Mouse (Mus musculus): ENCODE data around the gene Hacd1. TPM values are rescaled to one million over a fixed set of nuclear protein-coding genes. Genes with fewer than 3 reads are reported as not detected.
A peak's percentile ranks its signal among the peaks of the same experiment; 100 is the strongest.

The Hacd1 gene
- total RNA-seq, 2 experiments from 2014 or later = 186 to 206 TPM

DNA sequence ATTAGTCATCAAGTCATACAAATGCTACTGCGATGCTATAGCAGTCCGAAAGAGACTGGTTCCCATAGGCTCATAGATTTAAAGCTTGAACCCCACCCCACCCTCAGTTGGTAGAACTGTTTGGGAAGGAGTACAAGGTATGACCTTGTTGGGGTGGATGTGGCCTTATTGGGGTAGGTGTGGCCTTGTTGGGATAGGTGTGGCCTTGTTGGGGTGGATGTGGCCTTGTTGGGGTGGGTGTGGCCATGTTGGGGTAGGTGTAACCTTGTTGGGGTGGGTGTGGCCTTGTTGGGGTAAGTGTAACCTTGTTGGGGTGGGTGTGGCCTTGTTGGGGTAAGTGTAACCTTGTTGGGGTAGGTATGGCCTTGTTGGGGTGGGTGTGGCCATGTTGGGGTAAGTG lies 14.7 kb downstream of the Hacd1 start:
- no peak for DNase-seq
- intact Hi-C loops (cut with DNase I) = loop anchor here (10.0 kb wide), 1 partner anchor 104 kb away; no protein-coding TSS in a partner anchor

DNA sequence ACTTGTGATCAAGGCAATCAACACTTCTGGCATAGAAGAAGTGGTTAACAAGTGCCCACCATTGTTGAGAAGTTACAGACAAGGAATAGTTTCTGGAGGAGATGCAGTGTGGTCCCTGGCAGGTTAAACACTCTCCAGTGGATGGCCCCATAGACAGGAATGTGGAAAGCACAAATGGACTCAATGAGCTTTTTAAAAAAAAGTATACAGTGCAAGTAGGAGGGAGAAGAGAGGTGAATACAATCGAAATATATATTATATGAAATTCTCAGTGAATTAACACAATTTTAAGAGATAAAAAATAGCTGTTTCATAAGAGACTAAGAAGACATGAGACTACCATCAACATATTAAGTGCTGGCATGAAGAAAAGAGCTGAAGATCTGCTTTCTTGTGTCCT lies 36.7 kb downstream of the Hacd1 start:
- intact Hi-C loops (cut with DNase I) = no loop called here
- no peak for DNase-seq

- intact Hi-C loops (cut with DNase I) = no loop called here
- no peak for DNase-seq
These were observed 50.8 kb downstream of the Hacd1 start for GRCm38 (mm10) chr2:14005121-14005520.

- DNase-seq = no peak
- intact Hi-C loops (cut with DNase I) = no loop called here
These were observed 95.8 kb downstream of the Hacd1 start for GRCm38 (mm10) chr2:13960136-13960535.

DNA sequence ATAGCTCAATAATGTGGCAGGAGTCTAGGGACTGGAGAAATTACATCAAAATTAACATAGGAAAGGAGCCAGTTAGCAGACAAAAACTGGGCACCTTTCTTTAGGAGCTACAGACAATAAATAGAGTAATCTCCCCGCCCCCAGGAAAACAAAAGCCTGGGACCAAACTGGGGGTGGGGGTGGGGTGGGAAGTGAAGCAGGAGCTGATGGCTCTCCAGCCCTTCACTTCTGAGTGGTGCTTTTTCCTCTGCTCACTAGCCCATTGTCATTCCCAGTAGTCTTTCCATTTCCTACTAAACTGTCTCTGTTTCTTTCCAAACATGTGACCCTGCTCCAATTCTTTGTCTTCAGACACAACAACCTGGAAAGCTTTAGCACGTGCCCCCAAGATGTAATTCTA lies 99.5 kb downstream of the Hacd1 start:
- intact Hi-C loops (cut with DNase I) = no loop called here
- DNase-seq = no peak

DNA sequence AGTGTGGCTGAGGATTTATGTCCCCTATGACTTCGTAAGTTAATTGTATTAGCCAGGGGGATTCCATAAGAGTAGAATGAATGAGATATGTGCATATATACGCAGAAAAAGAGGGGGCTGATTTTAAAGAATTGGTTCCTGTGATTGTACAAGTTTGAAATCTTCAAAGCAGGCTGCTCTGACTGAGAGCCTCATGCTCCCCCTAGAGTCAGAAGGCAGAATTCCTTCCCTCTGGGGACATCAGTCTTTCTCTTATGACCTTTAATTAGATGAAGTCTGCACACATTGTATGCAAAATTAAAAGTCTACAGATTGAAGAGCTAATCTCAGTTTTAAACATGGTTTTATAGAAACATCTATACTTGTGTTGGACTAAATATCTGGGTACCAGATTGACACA lies 117.8 kb downstream of the Hacd1 start:
- peak in 1 of 2 experiments; percentile 11 for DNase-seq
- intact Hi-C loops (cut with DNase I) = loop anchor here (5.0 kb wide), 1 partner anchor 646 kb away; no protein-coding TSS in a partner anchor

DNA sequence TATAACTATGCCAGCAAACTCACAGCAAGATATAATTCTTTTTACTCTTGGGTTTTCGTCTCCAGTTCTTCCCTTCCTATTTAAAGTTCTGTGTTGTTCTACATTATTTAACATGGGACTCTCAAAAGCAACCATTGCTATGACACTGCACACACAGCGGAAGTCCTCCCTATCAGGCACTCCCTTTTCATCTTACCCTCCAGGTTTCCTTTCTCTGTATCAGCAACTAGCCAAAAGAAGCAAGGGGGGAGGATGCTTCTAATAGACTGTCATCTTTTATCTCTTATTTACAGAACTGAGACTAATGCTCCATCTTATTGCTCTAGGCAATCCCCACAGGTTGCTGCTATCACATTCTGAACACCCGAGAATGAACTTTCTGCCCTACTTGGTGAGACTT lies 120.6 kb downstream of the Hacd1 start:
- DNase-seq = no peak
- intact Hi-C loops (cut with DNase I) = loop anchor here (5.0 kb wide), 1 partner anchor 643 kb away; no protein-coding TSS in a partner anchor

DNA sequence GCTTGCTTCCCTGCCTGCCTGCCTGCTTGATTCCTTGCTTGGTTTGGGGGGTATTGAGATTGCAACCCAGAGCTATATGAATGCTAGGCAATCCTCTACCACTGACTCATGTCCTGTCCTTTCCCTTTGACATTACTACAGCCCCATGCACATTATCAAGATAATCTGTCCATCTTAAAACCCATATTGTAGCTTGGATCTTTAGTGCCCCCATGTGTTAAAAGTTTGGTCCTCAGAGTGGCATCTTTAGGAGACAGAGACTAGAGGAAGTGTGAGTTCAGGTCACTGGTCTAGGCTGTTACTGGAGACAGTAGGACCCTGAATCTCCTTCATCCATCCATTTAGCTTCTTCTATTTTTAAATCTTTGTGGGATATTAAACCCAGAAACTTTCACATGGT lies 123.7 kb downstream of the Hacd1 start:
- intact Hi-C loops (cut with DNase I) = no loop called here
- DNase-seq = no peak

DNA sequence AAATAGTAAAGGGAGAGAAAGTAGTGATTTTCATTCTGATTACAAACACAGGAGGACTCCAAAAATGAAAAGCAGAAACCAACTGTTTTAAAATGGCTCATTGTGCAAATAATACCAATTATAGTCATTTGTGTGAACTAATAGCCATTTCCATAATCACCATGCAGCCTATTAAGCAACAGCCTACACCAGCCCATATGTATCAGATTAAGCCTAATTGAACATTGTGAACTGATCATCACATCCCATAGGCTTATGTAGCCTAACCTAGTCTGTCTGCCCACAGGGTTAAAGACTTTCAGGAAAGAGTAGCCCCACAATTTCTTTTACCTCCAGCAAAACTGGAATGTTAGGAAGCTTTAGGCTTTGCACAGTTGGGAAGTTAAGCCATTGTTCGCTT lies 125.2 kb downstream of the Hacd1 start:
- intact Hi-C loops (cut with DNase I) = no loop called here
- DNase-seq = no peak

- intact Hi-C loops (cut with DNase I) = no loop called here
- no peak for DNase-seq
These were observed 167.4 kb downstream of the Hacd1 start for GRCm38 (mm10) chr2:13888568-13888967.

GRCm38 (mm10) chr2:13857461-13857860 lies 198.5 kb downstream of the Hacd1 start:
- no peak for DNase-seq
- intact Hi-C loops (cut with DNase I) = loop anchor here (10.0 kb wide), 1 partner anchor 563 kb away; no protein-coding TSS in a partner anchor

DNA sequence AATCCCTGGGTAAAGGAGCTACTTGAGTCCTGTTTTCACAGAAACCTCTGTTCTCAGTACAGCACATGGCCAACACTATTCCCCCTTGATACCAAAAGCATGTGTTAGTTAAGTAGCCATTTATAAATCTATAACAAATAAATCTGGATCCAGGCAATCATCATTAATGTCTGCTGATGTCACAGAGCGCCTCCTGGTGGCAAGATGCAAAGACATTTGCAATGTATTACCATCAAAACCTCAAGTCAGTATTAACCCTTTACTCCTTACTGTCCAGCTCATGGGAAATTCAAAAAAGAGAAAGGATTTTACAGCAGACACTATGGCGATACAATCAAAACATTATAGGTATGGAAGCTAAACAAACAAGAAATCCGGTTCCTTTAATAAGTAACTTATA lies 200.4 kb downstream of the Hacd1 start:
- peak; percentile 7 to 13 for DNase-seq

GRCm38 (mm10) chr2:13836310-13836709 lies 219.6 kb downstream of the Hacd1 start:
- intact Hi-C loops (cut with DNase I) = no loop called here
- no peak for DNase-seq

More for the DNA sequence above, 200.4 kb downstream of the Hacd1 start:
- intact Hi-C loops (cut with DNase I) = loop anchor here (10.0 kb wide), 1 partner anchor 561 kb away; no protein-coding TSS in a partner anchor

- DNase-seq = no peak
- intact Hi-C loops (cut with DNase I) = no loop called here
These were observed 220.9 kb downstream of the Hacd1 start for GRCm38 (mm10) chr2:13834989-13835388.

DNA sequence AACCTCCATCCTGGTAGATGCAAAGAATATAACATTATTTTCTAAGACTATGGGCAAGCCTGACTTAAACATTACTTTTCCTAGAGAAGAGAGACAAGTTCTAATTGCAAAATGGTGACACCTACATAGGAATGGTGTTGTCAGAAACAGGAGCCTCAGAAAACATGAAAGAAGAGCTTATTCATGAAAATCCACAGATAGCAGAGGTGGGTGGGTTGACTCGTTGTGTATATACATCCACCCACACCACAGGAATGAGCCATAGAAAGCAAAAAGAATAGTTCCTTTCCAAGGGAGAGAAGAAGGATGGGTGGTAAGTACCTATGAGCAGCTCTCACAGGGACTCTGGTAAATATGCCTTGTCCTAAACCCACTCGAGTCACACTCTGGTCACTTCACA lies 239.3 kb downstream of the Hacd1 start:
- intact Hi-C loops (cut with DNase I) = no loop called here
- DNase-seq = no peak

GRCm38 (mm10) chr2:13808593-13808992 lies 247.3 kb downstream of the Hacd1 start:
- intact Hi-C loops (cut with DNase I) = no loop called here
- DNase-seq = no peak

DNA sequence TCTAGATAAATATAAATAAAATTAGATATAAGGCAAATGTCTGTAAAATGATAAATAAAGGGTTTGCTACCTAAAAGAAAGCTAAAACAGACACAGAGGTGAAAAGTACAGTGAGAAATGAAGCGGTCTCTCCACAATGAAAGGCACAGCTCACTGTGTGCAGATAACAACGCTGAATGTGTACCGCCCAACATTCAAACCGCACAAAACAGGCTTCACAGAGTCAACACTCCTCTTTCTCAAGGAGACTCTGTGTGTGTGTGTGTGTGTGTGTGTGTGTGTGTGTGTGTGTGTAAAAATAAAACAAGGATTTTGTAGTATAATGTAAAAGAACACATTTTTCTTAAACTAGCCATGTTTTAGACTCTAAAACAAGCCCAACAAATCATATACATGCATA lies 247.9 kb downstream of the Hacd1 start:
- no peak for DNase-seq
- intact Hi-C loops (cut with DNase I) = no loop called here

GRCm38 (mm10) chr2:13806120-13806519 lies 249.8 kb downstream of the Hacd1 start:
- intact Hi-C loops (cut with DNase I) = no loop called here
- DNase-seq = no peak

GRCm38 (mm10) chr2:13800639-13801038 lies 255.3 kb downstream of the Hacd1 start:
- intact Hi-C loops (cut with DNase I) = no loop called here
- DNase-seq = no peak

All from heart, postnatal 14 days (tissue).